Mouse (Mus musculus) erythroblast, adult 5-6 weeks (primary cell): ENCODE results near the gene Pdrg1. TPM values are rescaled to one million over a fixed set of nuclear protein-coding genes. Genes with fewer than 3 reads are reported as not detected.

Source experiments
- ATAC-seq: replicated peaks from 2 replicates; pipeline ENCODE4 v1.8.0; 2016; ENCODE audit warnings: moderate number of reproducible peaks, mild to moderate bottlenecking, moderate TSS enrichment, inconsistent platforms; ENCODE audit not compliant: poor library complexity, low FRiP score, severe bottlenecking
- total RNA-seq, 2 experiments: library from RNA; stranded (forward) in 1 of 2; stranded (reverse) in 1 of 2; fragments of 150-400 nt in 1 of 2; fragments of 200-764, 138-1000 nt in 1 of 2; gene quantifications; 2 replicates each; pipeline versions ENCODE4 v1.2.3 to v1.2.4; 2015 to 2017; ENCODE audit warnings: low replicate concordance in 2 of 2

The Pdrg1 gene
- total RNA-seq (2015; ENCODE audit: low replicate concordance) (5.4 and 6.5 TPM in 2 replicates), total RNA-seq (2017; ENCODE audit: low replicate concordance) (2.6 and 9.6 TPM in 2 replicates)

DNA sequence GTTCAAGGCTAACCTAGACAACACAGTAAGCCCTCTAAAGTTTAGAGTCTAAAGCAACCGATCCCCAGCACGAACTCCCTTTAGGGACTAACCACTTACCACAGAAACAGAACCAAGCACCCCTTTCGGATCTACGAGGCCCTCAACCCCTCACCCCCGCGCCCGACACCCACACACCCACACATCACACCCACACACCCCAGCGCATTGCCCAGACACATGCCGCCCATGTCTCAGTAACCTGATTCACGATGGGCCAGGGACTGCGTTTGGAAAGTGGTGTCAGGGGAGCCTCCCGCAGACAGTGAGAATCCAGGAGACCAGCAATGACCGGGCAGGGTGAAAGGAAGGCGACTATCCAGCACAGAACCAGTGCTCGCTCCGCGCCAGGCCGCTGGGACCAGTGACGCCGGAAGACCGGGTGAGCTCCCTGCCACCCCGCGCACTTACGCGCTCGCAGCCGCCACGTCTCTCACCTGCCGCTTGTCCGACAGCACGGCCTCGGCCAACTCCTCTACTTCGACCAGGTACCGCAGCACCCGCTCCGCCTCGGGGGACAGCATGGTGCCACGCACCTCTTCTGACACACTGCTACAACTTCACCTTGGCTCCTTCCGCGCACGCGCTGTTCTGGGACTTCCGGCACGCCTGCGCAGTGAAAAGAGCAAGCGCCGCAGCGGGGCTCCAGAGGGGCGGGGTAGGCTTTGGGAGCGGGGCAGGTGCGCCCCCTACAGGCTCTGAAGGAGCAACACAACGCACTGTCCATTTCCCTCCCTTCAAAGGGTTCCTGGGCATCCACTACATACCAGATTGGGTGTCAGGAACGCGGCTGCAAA lies at the start of gene Pdrg1:
Gene Pdrg1 (minus strand): TSS at position 670 of the 836 bp plus-strand sequence.
- peak; percentile 91 for ATAC-seq

DNA sequence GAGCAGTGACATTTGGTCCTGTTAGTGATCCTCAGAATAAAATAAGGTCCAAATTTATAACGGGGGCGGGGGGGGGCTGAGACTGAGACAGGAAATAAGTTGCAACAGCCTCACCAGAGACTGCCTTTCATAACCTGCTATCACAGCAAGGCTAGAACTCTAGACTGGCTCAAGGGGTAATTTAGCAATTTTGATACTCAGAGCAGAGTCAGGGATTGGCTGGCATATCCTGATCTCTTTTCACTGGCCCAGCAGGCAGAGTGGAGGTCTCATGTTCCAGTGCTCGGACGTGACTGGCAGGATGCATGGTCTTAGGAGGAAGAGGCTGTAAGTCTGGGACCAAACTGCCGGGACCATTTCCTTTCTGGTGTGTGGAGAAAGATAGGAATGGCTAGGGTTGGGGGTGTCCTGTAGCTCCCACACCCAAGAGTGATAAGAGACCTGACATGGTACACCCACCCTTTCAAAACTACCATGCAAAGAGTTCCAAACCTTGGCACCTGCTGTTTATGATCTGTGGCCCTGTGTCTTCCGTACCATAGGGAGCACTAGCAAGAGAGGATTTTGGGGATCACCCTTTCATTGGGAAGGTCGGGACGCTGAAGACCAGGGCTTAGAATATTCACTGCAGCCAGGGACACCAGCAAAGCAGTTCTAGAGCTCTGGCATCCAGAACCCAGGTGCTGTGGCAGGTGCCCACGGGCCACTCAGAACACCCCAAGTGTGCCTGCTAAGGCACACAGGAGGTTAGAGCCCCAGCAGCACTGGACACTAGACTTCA lies 49.2 kb upstream of the Pdrg1 start:
- ATAC-seq = no peak

DNA sequence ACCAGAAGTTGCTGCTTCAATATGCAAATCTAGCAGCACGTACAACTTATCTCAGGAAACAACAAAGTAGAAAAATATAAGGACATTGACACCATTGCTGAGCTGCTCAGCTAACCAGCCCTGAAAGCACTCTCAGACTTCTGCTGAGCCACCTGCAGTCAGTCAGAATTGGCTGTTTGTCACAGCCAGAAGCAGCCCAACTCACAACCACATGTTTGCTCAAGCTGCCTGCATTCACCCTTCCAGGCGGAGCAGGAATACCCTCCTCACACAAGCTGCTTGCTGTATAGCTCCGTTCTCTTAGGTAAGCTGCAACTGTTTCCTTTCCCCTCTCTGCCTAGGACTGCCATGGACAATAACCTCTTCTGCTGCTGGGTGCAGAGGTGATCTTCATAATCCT lies 48.2 kb upstream of the Pdrg1 start:
- no peak for ATAC-seq

DNA sequence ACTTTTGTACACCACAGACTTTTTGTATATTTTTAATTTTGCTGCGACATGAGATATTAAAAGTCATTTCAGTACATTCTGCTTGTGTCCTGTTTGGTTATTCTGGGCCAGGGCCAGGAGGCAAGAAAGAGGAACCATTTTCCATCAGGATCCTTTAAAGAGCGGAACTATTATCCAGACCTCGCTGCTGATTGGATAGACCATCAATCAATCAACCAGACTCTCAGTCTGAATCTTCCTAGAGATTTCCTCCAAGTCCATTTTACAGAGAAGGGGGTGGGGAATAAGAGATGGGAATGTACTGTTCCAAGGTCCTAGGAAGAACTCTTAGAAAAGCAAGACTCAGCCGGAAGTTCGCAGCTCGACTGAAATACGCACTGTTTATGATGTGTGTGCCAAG lies 45.0 kb upstream of the Pdrg1 start:
- no peak for ATAC-seq

DNA sequence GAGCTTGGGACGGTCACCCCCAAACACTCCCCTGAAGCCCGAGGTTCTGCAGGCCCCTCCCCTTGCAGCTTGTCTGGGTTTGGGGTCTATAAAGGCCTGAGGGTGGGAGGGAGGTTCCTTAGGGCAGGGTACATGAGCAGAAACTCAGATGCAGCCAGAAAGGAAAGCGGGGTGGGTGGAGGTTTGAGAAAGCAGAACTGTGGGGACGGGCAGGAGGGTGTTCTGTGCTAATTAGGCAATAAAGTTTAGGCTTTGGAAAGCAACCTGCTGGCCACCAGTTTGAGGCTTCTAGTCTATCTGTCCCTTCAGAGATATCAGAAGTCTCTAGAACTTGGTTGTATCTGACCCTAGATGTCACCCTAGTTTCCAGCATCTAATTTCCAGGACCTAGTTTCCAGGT lies 43.1 kb upstream of the Pdrg1 start:
- ATAC-seq = no peak

DNA sequence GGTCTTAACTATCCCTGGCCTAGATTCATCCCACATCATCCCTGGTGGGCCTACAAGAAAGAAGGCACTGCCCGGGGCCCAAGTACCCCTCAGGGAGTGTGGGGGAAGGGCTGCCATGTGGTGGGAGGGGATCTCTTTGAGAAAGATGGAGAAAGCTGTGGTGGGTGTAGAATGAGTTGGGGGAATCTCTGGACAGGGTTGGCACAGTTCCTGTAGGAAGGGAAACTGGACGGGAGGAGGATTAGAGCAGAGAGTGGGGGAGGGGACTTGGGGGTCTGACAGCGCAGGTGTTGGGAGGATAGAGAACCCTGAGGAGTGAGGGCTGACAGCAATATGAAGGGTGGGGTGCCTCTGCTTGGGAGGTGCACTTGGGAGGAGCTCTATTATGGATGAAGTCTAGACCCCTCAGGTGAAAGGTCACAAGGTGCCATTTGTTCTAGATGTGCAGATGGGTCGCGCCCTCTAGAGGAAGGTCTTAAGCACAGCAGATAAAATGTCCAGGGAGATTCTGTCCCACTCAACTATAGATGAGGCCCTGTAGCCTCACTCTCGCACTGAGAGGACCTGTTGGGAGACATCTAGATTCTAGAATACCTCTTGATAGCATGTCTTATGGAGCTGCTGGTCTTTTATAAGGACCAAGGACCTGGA lies 40.2 kb upstream of the Pdrg1 start:
- no peak for ATAC-seq

DNA sequence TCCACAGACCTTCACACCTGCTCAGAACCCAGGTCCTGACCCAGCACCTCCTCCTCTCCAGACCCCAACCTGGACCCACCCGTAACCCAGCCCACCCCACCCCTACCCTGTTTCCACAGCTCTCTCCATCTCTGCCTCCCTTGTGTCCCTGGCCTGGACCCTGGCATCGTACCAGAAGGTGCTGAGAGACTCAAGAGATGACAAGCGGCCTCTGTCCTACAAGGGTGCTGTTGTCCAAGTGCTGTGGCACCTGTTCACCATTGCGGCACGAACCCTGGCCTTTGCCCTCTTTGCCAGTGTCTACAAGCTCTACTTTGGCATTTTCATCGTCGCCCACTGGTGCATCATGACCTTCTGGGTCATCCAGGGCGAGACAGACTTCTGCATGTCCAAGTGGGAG lies 38.7 kb upstream of the Pdrg1 start:
- ATAC-seq = no peak

DNA sequence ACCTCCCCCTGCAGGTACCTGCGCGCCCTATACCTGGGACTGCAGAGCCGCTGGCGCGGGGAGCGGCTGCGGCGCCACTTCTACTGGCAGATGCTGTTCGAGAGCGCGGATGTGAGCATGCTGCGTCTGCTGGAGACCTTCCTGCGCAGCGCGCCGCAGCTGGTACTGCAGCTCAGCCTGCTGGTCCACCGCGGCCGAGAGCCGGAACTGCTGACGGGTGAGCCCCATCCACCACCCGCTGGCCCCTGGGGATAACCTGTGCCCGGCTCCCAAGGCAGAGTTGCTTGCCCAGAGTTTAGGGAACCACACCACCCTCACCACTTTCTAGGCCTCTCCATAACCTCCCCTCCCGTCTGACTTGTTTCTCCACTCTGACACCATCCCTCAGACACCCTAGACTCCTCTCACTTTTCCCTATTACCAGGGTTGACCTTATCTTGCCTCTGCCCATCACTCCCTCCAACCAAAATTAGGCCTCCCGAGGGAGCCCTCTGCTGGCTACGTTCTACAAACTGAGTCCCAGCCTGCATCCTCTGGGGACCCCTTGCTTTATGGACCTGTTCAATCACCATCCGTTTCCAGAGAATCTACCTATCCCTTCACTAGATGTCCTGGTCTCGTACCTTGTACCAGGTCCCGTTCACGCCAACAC lies 37.6 kb upstream of the Pdrg1 start:
- ATAC-seq = no peak

DNA sequence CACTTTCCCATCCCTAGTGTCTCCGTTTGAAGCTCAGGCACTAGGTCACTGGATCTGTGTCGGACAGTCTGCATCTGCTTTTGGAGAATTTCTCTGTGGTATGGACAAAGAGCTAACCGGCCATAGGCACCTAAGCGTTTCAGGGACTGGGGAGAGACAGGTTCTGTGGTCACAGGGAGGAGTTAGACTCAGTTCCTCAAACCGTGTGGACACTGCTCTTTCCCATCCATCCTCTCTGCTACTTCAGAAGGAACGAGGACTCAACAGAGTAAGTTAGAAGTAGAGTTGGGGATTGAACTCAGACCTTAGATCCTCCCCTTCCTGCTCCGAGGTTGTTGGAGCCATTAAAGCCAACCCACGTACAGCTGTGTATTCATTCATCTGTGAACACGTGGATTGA lies 36.3 kb upstream of the Pdrg1 start:
- ATAC-seq = no peak

DNA sequence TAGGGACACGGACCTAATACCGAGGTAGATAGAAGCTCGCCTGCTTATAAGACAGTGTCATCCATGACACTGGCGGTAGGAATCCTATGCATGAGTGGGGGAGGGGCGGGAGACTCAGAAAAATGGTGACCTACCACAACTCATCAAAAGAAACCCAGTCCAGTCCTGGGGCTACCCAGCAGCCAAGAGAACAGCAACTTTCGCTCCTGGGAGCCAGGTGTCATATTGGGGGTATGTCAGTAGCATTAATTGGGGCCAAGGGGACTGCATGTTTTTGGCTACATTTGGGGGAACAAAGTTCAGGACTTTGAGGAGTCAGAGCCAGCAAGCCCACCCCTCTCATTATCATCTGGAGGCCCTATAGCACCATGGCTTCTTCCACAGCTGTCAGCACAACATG lies 35.9 kb upstream of the Pdrg1 start:
- no peak for ATAC-seq

DNA sequence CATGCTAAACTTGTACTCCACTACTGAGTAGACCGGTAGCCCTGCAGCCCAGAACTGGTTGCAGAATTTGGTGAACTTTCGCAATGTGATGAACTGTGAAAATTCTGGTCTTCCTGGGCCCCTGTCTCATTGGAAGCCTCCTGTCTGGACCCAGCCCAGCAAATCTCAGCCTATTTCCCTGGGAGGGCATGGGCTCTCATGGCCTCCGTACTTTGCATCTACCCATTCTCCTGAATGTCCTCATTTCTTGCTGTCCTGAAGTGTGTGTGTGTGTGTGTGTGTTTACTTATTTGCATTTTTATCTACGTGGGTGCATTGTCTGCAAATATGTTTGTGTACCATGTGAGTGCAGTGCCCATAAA lies 34.8 kb upstream of the Pdrg1 start:
- ATAC-seq = no peak

DNA sequence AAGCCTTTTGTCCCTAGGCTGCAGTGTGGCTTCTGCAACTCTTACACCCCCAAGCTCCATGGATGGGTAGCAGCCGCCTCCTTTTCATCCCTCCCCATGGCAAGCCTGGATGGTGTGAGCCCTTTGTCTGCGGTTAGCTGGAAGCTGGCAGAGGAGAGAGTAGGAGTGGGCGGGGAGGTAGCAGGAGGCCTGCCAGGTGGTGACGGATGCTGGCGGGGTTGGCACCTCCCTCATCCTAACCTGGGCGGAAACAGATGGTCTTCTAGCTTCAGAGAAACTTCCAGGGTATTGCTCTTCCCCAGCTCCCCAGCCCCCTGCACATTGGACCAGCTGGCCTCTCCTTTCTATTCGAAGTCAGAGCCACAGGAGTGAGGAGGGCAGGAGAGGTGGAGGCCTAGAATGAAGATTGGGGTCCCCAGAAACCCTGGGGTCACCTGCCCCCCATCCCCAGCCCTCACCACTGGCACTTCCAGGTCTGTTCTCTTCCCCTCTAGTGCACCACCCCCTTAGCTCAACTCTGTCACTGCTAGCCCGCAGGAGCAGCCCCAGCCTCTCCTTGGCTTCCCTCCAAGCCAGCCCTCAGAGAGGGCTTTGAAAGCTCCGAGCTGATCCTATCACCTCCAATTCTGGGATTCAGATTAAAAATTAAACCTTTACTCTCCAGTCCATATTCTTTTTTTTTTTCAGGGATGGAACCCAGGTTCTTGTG lies 34.2 kb upstream of the Pdrg1 start:
- no peak for ATAC-seq

DNA sequence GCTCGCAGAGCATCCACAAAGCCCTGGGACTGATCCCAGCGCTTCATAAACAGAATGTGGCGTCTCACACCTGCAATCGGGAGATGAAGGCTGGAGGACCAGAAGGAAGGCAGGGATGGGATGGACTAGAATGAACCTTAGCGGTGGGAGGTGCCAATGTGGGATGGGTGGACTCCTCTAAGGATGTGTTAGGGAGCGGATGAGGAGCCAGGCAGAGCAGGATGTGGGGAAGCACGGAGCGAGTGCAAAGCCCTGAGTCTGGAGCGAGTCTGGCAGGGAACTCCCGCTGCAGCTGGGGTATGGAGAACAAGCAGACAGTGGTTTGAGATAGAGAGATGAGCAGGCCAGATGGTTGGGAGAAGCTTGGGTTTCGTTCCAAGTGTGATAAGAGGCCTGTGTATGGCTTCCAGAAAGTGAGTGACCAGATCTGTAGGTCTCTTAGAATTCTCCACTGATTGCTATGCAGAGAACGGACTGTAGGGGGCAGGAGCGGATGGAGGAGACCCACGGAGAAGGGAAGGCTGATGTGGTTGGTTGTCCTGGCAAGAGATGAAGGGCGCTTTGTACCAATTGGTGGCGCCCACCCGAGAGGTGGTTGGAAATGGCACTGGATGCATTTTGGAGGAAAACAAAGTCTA lies 32.7 kb upstream of the Pdrg1 start:
- no peak for ATAC-seq

DNA sequence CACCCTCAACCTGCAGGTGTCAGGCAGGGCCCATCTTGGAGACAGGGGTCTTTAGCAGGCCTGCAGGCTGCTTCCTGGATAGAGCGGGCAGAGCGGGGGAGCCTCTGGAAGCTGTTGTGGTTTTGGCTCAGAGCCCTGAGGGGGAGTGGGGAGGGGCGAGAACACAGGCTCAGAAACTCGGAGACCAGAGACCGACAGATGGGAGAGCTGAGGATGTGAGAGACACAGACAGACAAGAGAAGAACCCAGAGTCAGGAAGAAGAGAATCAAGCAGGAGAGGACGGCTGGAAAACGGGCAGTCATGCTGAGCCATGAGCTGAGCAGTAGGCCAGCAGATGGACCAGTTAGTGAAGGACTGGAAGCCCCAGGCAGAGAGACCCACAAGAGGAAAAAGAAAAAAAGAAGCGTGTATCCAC lies 30.7 kb upstream of the Pdrg1 start:
- no peak for ATAC-seq

DNA sequence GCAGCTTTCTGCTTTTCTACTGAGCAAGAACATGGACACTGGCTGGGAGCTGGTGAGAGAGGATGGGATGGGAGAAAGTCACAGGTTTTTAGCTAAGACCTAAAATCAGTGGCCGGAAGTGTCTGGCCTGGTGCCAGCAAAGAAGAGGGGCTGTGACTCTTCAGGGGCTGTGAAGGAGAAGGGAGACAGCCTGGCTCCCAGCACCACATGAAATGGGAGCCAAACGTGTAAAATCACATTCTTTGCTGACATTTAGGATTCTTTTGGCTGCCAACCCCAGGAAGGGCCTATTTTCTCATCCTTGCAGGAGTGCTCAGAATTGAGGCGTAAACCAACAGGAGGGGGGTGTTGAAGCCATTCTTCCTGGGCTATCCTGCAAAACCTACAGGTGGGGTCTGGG lies 28.7 kb upstream of the Pdrg1 start:
- no peak for ATAC-seq

DNA sequence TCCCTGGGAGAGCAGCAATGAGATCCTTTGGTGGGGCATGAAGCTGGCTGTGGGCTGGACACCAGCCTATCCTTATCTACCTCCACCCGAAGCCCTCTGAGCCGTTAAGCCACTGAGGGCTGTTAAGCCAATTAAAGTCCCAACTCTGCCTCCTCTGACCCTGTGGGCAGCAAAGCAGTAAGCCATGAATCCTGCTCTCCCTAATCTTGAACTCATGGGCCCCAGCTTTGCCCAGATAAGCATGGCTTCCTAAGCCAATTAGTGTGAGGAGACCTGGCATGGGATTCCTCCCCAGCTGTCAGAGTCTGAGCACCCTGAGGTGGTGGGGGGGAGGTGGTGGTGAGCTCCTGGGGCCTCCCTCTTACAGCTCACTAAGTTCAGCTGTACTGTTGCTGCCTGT lies 21.5 kb upstream of the Pdrg1 start:
- no peak for ATAC-seq

DNA sequence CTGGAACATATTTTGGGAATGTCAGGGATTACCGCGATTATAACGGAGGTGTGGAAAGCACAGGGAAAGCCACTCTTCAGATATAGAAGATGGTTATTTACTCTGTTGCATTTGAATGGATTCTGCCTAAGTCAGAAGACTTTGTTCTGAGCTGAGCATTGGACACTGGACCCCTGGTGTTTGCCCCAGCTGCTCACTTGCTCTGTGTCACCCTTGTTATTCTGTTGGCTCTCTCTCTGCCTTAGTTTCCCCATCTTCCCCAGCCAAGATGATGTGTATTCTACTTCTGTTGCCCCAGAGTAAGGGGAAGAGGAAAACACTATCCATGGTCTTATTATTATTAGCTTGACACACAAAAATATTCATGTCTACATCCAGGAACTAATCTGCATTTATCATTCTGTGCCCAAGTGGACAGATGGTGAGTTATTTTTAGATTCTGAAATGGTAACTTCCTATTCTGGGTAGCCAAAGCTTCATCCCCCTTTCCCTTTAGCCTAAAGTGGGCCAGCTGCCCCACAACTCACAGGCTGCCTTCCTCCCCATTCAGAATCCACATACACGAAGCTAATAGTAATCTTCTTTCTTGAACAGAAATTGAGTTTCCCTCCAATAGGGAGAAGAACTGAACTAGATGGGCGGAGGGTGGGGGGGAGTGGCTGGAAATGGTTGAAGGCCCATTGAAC lies 18.5 kb upstream of the Pdrg1 start:
- ATAC-seq = no peak

DNA sequence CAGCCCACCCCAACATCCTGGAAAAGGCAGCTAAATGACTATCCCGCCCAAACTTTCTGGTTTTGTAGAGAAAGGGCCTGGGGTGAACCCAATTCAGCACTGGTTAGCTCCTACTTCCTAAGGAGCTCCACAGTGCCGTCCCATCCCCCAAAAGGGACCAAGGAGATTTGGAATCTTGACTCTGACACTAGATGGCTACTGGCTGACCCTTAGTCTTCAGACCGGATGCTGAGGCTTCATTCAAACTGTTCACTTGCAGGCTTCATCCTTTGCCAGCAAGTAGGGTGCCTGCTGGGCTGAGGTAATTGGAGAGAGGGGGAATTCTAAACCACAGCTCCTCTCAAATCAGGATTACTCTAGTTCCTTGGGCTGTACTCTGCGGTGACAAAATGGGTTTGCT lies 17.7 kb upstream of the Pdrg1 start:
- ATAC-seq = no peak
